Mouse (Mus musculus): ENCODE results near the gene Smndc1. TPM values are rescaled to one million over a fixed set of nuclear protein-coding genes. Genes with fewer than 3 reads are reported as not detected.

Gene Smndc1
- polyA plus RNA-seq, 2 experiments = 33.9 to 38.6 TPM

- H3K4me3 ChIP-seq (replicated peaks; ENCODE audit: low read length) = no peak overlapping the region
- no peak for ATAC-seq (ENCODE audit: low FRiP score, low read depth)
- peaks cover 11% of the 10 kb centered on the region for H3K4me1 ChIP-seq (ENCODE audit: control insufficient read depth, insufficient read depth, low read length)
- no peaks in the 10 kb centered on the region for H3K9me3 ChIP-seq (ENCODE audit: control insufficient read depth, low read length)
- H3K9ac ChIP-seq (ENCODE audit: low read depth, low read length, severe bottlenecking) = no peak overlapping the region
- no peak for DNase-seq (ENCODE audit: low spot score)
- no peaks in the 10 kb centered on the region for H3K27me3 ChIP-seq (ENCODE audit: control insufficient read depth, insufficient read depth, low read length)
- H3K36me3 ChIP-seq (ENCODE audit: control insufficient read depth, insufficient read depth, low read length) = peaks cover 9% of the 10 kb centered on the region
- WGBS = 77% methylated on average over 16 of the region's 16 CpGs
- no peak overlapping the region for H3K4me2 ChIP-seq (replicated peaks; ENCODE audit: low read depth, low read length, severe bottlenecking)
- no peak overlapping the region for H3K27ac ChIP-seq (replicated peaks; ENCODE audit: low read depth, low read length)
- TF ChIP-seq POLR2A (IDR thresholded peaks at IDR 0.05; ENCODE audit: borderline replicate concordance, extremely low read depth, insufficient read depth, insufficient read length) = no peak
These were observed 35.3 kb downstream of the Smndc1 start for GRCm38 (mm10) chr19:53355065-53355464.

- ATAC-seq (ENCODE audit: low FRiP score, low read depth) (no peak), DNase-seq (ENCODE audit: low spot score) (no peak)
- Histone ChIP-seq H3K4me2 (replicated peaks; ENCODE audit: low read depth, low read length, severe bottlenecking) (no peak overlapping the region), H3K9me3 (ENCODE audit: control insufficient read depth, low read length) (no peaks in the 10 kb centered on the region), H3K27ac (replicated peaks; ENCODE audit: low read depth, low read length) (no peak overlapping the region), H3K4me3 (replicated peaks; ENCODE audit: low read length) (no peak overlapping the region), H3K4me1 (ENCODE audit: control insufficient read depth, insufficient read depth, low read length) (peaks cover 4% of the 10 kb centered on the region), H3K36me3 (ENCODE audit: control insufficient read depth, insufficient read depth, low read length) (peaks cover 9% of the 10 kb centered on the region), H3K9ac (ENCODE audit: low read depth, low read length, severe bottlenecking) (no peak overlapping the region), H3K27me3 (ENCODE audit: control insufficient read depth, insufficient read depth, low read length) (no peaks in the 10 kb centered on the region)
- WGBS = 75% methylated on average over 7 of the region's 7 CpGs
- no peak for TF ChIP-seq POLR2A (IDR thresholded peaks at IDR 0.05; ENCODE audit: borderline replicate concordance, extremely low read depth, insufficient read depth, insufficient read length)
These were observed 35.9 kb downstream of the Smndc1 start for GRCm38 (mm10) chr19:53354271-53355000.

- peaks cover 9% of the 10 kb centered on the region for H3K36me3 ChIP-seq (ENCODE audit: control insufficient read depth, insufficient read depth, low read length)
- no peak overlapping the region for H3K4me2 ChIP-seq (replicated peaks; ENCODE audit: low read depth, low read length, severe bottlenecking)
- no peak overlapping the region for H3K4me3 ChIP-seq (replicated peaks; ENCODE audit: low read length)
- H3K4me1 ChIP-seq (ENCODE audit: control insufficient read depth, insufficient read depth, low read length) = no peaks in the 10 kb centered on the region
- H3K9me3 ChIP-seq (ENCODE audit: control insufficient read depth, low read length) = no peaks in the 10 kb centered on the region
- WGBS = 89% methylated on average over 7 of the region's 7 CpGs
- no peak for TF ChIP-seq POLR2A (IDR thresholded peaks at IDR 0.05; ENCODE audit: borderline replicate concordance, extremely low read depth, insufficient read depth, insufficient read length)
- ATAC-seq (ENCODE audit: low FRiP score, low read depth) (no peak), DNase-seq (ENCODE audit: low spot score) (no peak)
- H3K27ac ChIP-seq (replicated peaks; ENCODE audit: low read depth, low read length) = no peak overlapping the region
- H3K9ac ChIP-seq (ENCODE audit: low read depth, low read length, severe bottlenecking) = no peak overlapping the region
- H3K27me3 ChIP-seq (ENCODE audit: control insufficient read depth, insufficient read depth, low read length) = no peaks in the 10 kb centered on the region
These were observed 36.5 kb downstream of the Smndc1 start for GRCm38 (mm10) chr19:53353864-53354263.

- H3K4me3 ChIP-seq (replicated peaks; ENCODE audit: low read length) = no peak overlapping the region
- no peak for TF ChIP-seq POLR2A (IDR thresholded peaks at IDR 0.05; ENCODE audit: borderline replicate concordance, extremely low read depth, insufficient read depth, insufficient read length)
- H3K9me3 ChIP-seq (ENCODE audit: control insufficient read depth, low read length) = no peaks in the 10 kb centered on the region
- H3K27ac ChIP-seq (replicated peaks; ENCODE audit: low read depth, low read length) = no peak overlapping the region
- no peaks in the 10 kb centered on the region for H3K27me3 ChIP-seq (ENCODE audit: control insufficient read depth, insufficient read depth, low read length)
- ATAC-seq (ENCODE audit: low FRiP score, low read depth) = no peak
- H3K9ac ChIP-seq (ENCODE audit: low read depth, low read length, severe bottlenecking) = no peak overlapping the region
- H3K4me1 ChIP-seq (ENCODE audit: control insufficient read depth, insufficient read depth, low read length) = peaks cover 19% of the 10 kb centered on the region
- no peak for DNase-seq (ENCODE audit: low spot score)
- H3K4me2 ChIP-seq (replicated peaks; ENCODE audit: low read depth, low read length, severe bottlenecking) = no peak overlapping the region
- 40% methylated on average over 14 of the region's 14 CpGs for WGBS
- H3K36me3 ChIP-seq (ENCODE audit: control insufficient read depth, insufficient read depth, low read length) = peaks cover 4% of the 10 kb centered on the region
These were observed 44.6 kb downstream of the Smndc1 start for GRCm38 (mm10) chr19:53345766-53346165.

- DNase-seq (ENCODE audit: low spot score) (no peak), ATAC-seq (ENCODE audit: low FRiP score, low read depth) (no peak)
- Histone ChIP-seq H3K27me3 (ENCODE audit: control insufficient read depth, insufficient read depth, low read length) (no peaks in the 10 kb centered on the region), H3K4me2 (replicated peaks; ENCODE audit: low read depth, low read length, severe bottlenecking) (no peak overlapping the region), H3K9me3 (ENCODE audit: control insufficient read depth, low read length) (no peaks in the 10 kb centered on the region), H3K4me1 (ENCODE audit: control insufficient read depth, insufficient read depth, low read length) (peaks cover 19% of the 10 kb centered on the region), H3K9ac (ENCODE audit: low read depth, low read length, severe bottlenecking) (no peak overlapping the region), H3K4me3 (replicated peaks; ENCODE audit: low read length) (no peak overlapping the region), H3K27ac (replicated peaks; ENCODE audit: low read depth, low read length) (no peak overlapping the region), H3K36me3 (ENCODE audit: control insufficient read depth, insufficient read depth, low read length) (peaks cover 4% of the 10 kb centered on the region)
- TF ChIP-seq POLR2A (IDR thresholded peaks at IDR 0.05; ENCODE audit: borderline replicate concordance, extremely low read depth, insufficient read depth, insufficient read length) = no peak
- 59% methylated on average over 16 of the region's 16 CpGs for WGBS
These were observed 46.3 kb downstream of the Smndc1 start for GRCm38 (mm10) chr19:53344062-53344461.

Data from limb, embryonic 14.5 days (tissue).